Mouse (Mus musculus) frontal cortex, postnatal 36 days (tissue): ENCODE measurements around the gene Rhox3h.
"Not testable (repeated sequence)": the region's sequence is repeated elsewhere in the genome, so short reads cannot be mapped to it uniquely, and the experiment has no call there.

Source experiments
- DNase-seq, 2 experiments: peaks; one replicate each; pipeline ENCODE4 v3.0.0; 2022; ENCODE audit warnings: low spot score in 2 of 2

The Rhox3h gene

DNA sequence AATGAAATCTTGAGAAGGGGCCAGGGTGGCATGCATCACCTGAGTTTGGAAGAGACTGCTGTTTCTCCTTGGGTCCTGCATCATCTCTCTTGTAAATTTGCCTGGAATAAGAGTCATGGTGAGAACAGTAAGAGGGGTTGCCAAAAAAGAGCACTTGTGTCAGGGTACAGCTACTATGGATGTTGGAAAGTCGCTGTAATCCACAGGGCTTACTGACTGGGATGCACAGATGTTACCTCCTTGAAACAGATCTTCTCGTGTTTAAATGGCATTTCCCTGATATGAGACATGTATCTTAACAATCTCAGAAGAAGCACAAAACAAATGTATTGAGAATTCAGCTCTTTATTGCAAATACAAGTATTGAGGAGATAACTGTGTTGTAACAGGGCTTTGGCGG, at the start of gene Rhox3h:
TSS of gene Rhox3h (minus strand) at position 101 of the 400 bp plus-strand sequence.
- not testable (repeated sequence) for DNase-seq

DNA sequence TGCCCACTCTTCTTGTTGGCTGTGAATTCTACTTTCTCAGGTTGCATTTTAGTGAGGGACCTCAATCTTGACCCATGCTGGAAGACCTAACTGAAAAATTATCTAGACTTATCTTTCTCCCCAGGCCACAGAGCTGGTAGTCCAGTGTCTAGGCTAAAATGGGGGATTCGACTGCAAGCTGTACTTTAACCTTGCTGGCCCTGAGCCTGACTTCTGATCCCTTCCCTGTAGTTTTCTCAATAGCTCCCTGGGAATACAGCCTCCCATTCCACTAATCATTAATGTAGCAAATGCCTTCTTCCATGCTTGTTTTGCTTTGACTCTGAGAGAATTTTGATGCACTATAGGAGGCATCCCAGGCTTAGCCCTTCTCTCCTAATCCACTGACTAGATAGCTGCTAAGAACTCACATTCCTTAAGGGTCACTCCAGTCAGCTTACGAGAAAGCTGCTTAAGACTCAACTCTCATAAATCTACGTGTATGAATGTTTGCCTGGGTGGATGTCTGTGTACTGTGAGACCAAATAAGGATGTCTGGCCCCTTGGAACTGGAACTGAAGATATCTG, 33.3 kb upstream of the Rhox3h start:
- DNase-seq = no peak

DNA sequence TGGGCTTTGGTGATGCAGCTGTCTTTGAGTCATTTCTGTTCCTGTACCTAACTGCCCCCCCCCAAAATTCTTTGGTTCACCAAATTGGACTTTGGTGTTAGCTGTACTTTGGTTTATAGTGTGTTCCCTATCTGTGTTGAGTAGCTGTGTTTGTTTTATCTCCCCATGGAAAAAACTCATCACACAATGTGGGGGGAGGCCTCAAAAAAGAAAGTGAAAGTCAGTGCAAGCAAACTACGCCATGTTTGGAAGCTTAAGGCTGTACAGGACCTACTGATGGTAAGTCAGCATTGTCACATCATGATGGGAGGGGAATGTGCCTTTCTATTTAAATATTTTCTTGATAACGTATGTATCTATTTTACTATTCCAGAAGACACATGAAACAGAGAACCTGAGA, 23.7 kb upstream of the Rhox3h start:
- DNase-seq = no peak

DNA sequence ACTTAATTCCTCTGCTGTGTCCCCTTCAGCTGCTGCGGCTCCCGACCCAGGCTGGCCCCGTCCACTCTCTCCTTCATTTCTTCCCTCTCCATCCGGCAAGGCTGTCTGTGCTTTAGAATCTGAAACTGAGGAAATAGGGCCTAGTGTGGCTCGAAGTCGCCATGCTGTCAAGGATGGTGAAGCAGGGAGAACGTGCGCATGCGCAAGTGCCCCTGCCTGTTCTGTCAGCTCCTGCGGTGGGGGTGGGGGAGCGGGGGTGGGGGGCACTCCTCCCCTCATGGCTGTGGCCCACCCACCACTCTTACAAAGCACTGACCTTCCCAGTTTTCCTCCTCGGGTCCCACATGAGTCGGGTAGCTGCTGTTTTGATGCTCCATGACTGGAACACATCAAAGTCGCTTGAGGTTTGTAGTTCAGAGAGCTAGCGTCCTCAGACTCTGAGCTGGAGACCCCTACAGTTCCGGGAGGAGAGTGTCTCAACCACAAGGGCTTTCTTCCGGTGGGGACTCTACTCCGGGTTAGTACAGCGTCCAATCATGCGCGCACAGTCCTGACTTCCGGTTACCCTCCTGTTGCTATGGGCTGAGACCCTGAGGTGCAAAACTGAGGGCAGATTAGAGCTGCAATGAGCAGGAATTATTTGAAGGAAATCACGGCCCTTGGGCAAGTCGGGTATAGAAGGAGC, 14.6 kb upstream of the Rhox3h start:
- no peak for DNase-seq

DNA sequence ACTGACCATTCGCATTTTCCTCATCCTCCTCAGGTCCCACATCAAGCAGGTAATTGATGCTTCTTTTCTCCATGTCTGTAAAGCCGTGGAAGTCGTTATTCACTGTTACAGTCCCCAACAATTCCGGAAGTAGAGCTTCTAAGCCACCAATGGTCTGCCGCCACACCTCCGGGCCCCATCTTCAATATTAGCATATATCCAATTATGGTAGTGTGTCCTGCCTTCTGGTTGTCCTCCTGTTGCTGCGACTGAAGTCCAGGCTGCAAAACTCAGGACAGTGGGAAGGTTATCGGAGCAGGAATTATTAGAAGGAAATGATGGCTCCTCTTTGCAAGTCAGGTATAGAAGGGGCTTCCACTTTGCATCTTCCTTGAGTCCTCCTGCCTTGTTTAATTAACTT, 4.6 kb upstream of the Rhox3h start, which contains the start of gene Rhox2h:
TSS of gene Rhox2h (minus strand) at position 101 of the 400 bp plus-strand sequence.
- DNase-seq = not testable (repeated sequence)

DNA sequence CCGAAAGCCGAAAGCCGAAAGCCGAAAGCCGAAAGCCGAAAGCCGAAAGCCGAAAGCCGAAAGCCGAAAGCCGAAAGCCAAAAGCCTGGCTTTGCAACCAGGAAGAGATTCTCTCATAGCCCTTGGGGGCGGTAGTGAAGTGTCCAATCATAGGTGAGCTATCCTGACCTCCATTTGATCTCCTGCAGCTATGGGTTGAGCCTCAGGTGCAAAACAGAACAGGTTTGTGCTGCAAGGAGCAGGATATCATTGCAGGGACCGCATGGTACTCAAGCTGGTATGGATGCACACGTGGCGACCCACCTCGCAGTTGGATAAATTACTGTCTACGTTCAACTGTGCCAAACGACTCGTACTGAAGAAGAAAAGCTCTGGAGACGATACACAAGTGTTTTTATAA, 17.3 kb downstream of the Rhox3h start, which contains the start of gene Rhox4g:
TSS of gene Rhox4g (minus strand) at position 101 of the 400 bp plus-strand sequence.
- not testable (repeated sequence) for DNase-seq

DNA sequence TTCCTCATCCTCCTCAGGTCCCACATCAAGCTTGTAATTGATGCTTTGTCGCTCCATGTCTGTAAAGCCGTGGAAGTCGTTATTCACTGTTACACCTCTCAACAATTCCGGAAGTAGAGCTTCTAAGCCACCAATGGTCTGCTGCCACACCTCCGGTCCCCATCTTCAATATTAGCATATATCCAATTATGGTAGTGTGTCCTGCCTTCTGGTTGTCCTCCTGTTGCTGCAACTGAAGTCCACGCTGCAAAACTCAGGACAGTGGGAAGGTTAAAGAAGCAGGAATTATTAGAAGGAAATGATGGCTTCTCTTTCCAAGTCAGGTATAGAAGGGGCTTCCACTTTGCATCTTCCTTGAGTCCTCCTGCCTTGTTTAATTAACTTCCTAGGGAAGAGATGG, 25.2 kb downstream of the Rhox3h start, which contains the start of gene Rhox2g:
TSS of gene Rhox2g (minus strand) at position 101 of the 400 bp plus-strand sequence.
- not testable (repeated sequence) for DNase-seq

DNA sequence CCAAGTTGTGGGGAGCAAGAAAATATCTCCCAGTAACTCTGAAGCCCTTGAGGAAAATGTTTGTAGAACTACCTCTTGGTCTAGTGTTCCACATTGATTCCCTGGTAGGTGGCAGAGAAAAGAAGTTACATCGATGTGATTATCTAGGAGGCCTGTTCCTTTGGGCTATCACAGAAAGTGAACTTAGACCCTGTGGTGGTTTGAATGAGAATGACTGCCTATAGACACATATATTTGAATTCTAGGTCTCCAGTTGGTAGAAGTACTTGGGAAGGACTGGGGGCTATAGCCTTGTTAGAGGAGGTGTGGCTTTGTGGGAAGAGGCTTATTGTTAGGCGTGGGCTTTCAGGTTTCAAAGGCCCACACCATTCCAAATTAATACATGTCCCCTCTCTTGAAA, 40.1 kb downstream of the Rhox3h start, which contains the start of gene Rhox3g:
TSS of gene Rhox3g (minus strand) at position 101 of the 400 bp plus-strand sequence.
- not testable (repeated sequence) for DNase-seq
